ENCODE assay signal across 8 mouse cellular contexts in genomic region chr4:55929141-55929782, GRCm38 (mm10).
DNase-seq lines count a peak whose midpoint lies in the region; ATAC-seq lines count a peak whose summit lies in the region.

No protein-coding gene starts in this region.

- peak; percentile 11 to 16 for DNase-seq in layer of hippocampus, postnatal 14 days (ENCODE audit: low spot score in 2 of 2)
- no peak for DNase-seq in layer of hippocampus, adult 9-11 months
- DNase-seq in forebrain, embryonic 14.5 days (ENCODE audit: low spot score), result peak; percentile 90
- DNase-seq in left cerebral cortex, postnatal 10 days (ENCODE audit: extremely low spot score in 1 of 2, low spot score in 2 of 2), result peak; percentile 12 to 27
- peak; percentile 22 for DNase-seq in right cerebral cortex, postnatal 14 days
- no peak for DNase-seq in heart, adult 9 months (ENCODE audit: low spot score in 2 of 2)
- DNase-seq in lung, adult 18-20 months, result no peak
- DNase-seq in adrenal gland, adult 8-10 months, result no peak

- H3K4me2 ChIP-seq in forebrain, embryonic 14.5 days (ENCODE audit: low read length), result peak overlapping the region; percentile 45

- peaks cover 17% of the 10 kb centered on the region for H3K4me1 ChIP-seq in forebrain, embryonic 14.5 days (ENCODE audit: control insufficient read depth, insufficient read depth, low read length)

- peak overlapping the region; percentile 11; the same call in 1 of the 2 replicates for H3K4me3 ChIP-seq in forebrain, embryonic 14.5 days (ENCODE audit: low read depth, low read length)

- H3K27ac ChIP-seq in forebrain, embryonic 14.5 days (ENCODE audit: low read depth, low read length), result peak overlapping the region; percentile 62

- H3K9ac ChIP-seq in forebrain, embryonic 14.5 days (ENCODE audit: low read length), result no peak overlapping the region

- no peaks in the 10 kb centered on the region for H3K27me3 ChIP-seq in forebrain, embryonic 14.5 days (replicated peaks; ENCODE audit: control insufficient read depth, insufficient read depth, low read length)

- no peaks in the 10 kb centered on the region for H3K36me3 ChIP-seq in forebrain, embryonic 14.5 days (ENCODE audit: control insufficient read depth, insufficient read depth, low read length)

- intact Hi-C loops in left cerebral cortex, postnatal 10 days (cut with DNase I), result no loop called here

- no peaks in the 10 kb centered on the region for H3K9me3 ChIP-seq in forebrain, embryonic 14.5 days (replicated peaks; ENCODE audit: control insufficient read depth, low read length)

- peak; percentile 95 for ATAC-seq in forebrain, embryonic 14.5 days

- WGBS in forebrain, embryonic 14.5 days, result 6% methylated on average over 11 of the region's 11 CpGs

Comparison
In these comparisons a context has a peak if more than half of its experiments do, and no peak if none do; other contexts are left out.
1. DNase-seq: peak in layer of hippocampus, postnatal 14 days (2 of 2), forebrain, embryonic 14.5 days (single experiment), left cerebral cortex, postnatal 10 days (2 of 2) and right cerebral cortex, postnatal 14 days (single experiment); none in layer of hippocampus, adult 9-11 months (single experiment), heart, adult 9 months (0 of 2), lung, adult 18-20 months (0 of 2) and adrenal gland, adult 8-10 months (single experiment).